Mouse (Mus musculus) hindbrain, embryonic 11.5 days (tissue): ENCODE results near the gene Vpreb2. TPM values are rescaled to one million over a fixed set of nuclear protein-coding genes. Genes with fewer than 3 reads are reported as not detected.
"Not testable (repeated sequence)": the region's sequence is repeated elsewhere in the genome, so short reads cannot be mapped to it uniquely, and the experiment has no call there.

Experiments
- ATAC-seq: fragments of 200-750 bp; cut with Nextera tagmentation; 2 replicates; pipeline ENCODE4 v1.8.0; 2017; ENCODE audit warnings: mild to moderate bottlenecking, moderate TSS enrichment, moderate library complexity; ENCODE audit not compliant: low FRiP score
- DNase-seq: peaks from one replicate; pipeline ENCODE4 v3.0.0-alpha.2; 2015; ENCODE audit warnings: low spot score
- H3K27ac ChIP-seq: fragments of 300-500 bp; sonication (generic); 2 replicates; pipeline ENCODE4 v1.5.1; 2014; ENCODE audit warnings: mild to moderate bottlenecking, low read depth, low read length
- H3K27me3 ChIP-seq: fragments of 300-500 bp; sonication (generic); 2 replicates; pipeline ENCODE4 v1.6.1; 2014; ENCODE audit warnings: mild to moderate bottlenecking, low read length, moderate library complexity, mixed read lengths; ENCODE audit not compliant: control insufficient read depth, insufficient read depth
- H3K36me3 ChIP-seq: fragments of 300-500 bp; sonication (generic); 2 replicates; pipeline ENCODE4 v1.6.1; 2014; ENCODE audit warnings: mild to moderate bottlenecking, low read length, moderate library complexity, mixed read lengths; ENCODE audit not compliant: control insufficient read depth, insufficient read depth
- H3K4me1 ChIP-seq: fragments of 300-500 bp; sonication (generic); replicated peaks from 2 replicates; pipeline ENCODE4 v1.6.1; 2014; ENCODE audit warnings: low read length, mixed read lengths; ENCODE audit not compliant: control insufficient read depth, insufficient read depth
- H3K4me2 ChIP-seq: fragments of 300-500 bp; sonication (generic); replicated peaks from 2 replicates; pipeline ENCODE4 v1.6.1; 2014; ENCODE audit warnings: mild to moderate bottlenecking, low read depth, low read length
- H3K4me3 ChIP-seq: fragments of 300-500 bp; sonication (generic); 2 replicates; pipeline ENCODE4 v1.5.1; 2014; ENCODE audit warnings: low read depth, low read length
- H3K9ac ChIP-seq: fragments of 300-500 bp; sonication (generic); 2 replicates; pipeline ENCODE4 v1.6.1; 2014; ENCODE audit warnings: low read depth, low read length
- H3K9me3 ChIP-seq: fragments of 300-500 bp; sonication (generic); 2 replicates; pipeline ENCODE4 v1.6.1; 2016; ENCODE audit warnings: low read length; ENCODE audit not compliant: control insufficient read depth
- WGBS: fragments of 180-500 bp; shearing (Covaris S2); extraction: QIAGEN DNeasy Blood & Tissue Kit; methylation state at CpG from one replicate; pipeline ENCODE4 v1.1.7; 2014; 5-methylcytosine and 5-hydroxymethylcytosine counted together
- polyA plus RNA-seq: library from polyadenylated mRNA; unstranded; fragments of >200 nt; fragmentation: Nextera tagmentation; extraction: Ambion mirVana; gene quantifications from 2 replicates; pipeline ENCODE4 v1.2.1, GENCODE M21; 2014

The Vpreb2 gene
- polyA plus RNA-seq, 1 experiment from 2014 or later, result not detected

- DNase-seq, H3K27me3 ChIP-seq, H3K9me3 ChIP-seq, H3K4me2 ChIP-seq, H3K36me3 ChIP-seq, H3K4me3 ChIP-seq, H3K4me1 ChIP-seq, ATAC-seq, H3K9ac ChIP-seq, H3K27ac ChIP-seq: not testable (repeated sequence)
- WGBS, result 64% methylated on average over 4 of the region's 4 CpGs
Measured at GRCm38 (mm10) chr16:18016482-18016881, 36.3 kb downstream of the Vpreb2 start.

- no peak for ATAC-seq
Measured at GRCm38 (mm10) chr16:18022780-18023557, 42.7 kb downstream of the Vpreb2 start.

GRCm38 (mm10) chr16:18027371-18027770 lies 47.1 kb downstream of the Vpreb2 start:
- no peak overlapping the region for H3K27ac ChIP-seq
- H3K9me3 ChIP-seq, result no peaks in the 10 kb centered on the region
- H3K27me3 ChIP-seq, result no peaks in the 10 kb centered on the region
- no peaks in the 10 kb centered on the region for H3K36me3 ChIP-seq
- H3K4me1 ChIP-seq, result no peaks in the 10 kb centered on the region
- DNase-seq (no peak), ATAC-seq (no peak)
- no peak overlapping the region for H3K4me2 ChIP-seq
- H3K4me3 ChIP-seq, result no peak overlapping the region
- H3K9ac ChIP-seq, result no peak overlapping the region
- WGBS, result 60% methylated on average over 2 of the region's 2 CpGs

More at GRCm38 (mm10) chr16:18022780-18023557, 42.7 kb downstream of the Vpreb2 start:
- no peaks in the 10 kb centered on the region for H3K4me1 ChIP-seq
- no peak for DNase-seq
- no peaks in the 10 kb centered on the region for H3K27me3 ChIP-seq
- no peak overlapping the region for H3K9ac ChIP-seq
- H3K27ac ChIP-seq, result no peak overlapping the region
- WGBS, result 78% methylated on average over 8 of the region's 8 CpGs
- no peak overlapping the region for H3K4me2 ChIP-seq
- no peaks in the 10 kb centered on the region for H3K9me3 ChIP-seq
- no peaks in the 10 kb centered on the region for H3K36me3 ChIP-seq
- H3K4me3 ChIP-seq, result no peak overlapping the region

Other genes with a start within 250 kb of the Vpreb2 start
- gene Med15, start 247.5 kb upstream of the Vpreb2 start, polyA plus RNA-seq, result 34.2 and 42.8 TPM in 2 replicates
- 44.8 and 45.0 TPM in 2 replicates for gene Klhl22, start 220.8 kb upstream of the Vpreb2 start, polyA plus RNA-seq
- gene Scarf2, start 183.1 kb upstream of the Vpreb2 start, polyA plus RNA-seq, result 6.4 and 7.2 TPM in 2 replicates
- gene B830017H08Rik, start 147.3 kb upstream of the Vpreb2 start, polyA plus RNA-seq, result 0.20 and 0.49 TPM in 2 replicates
- gene Car15, start 142.1 kb upstream of the Vpreb2 start, polyA plus RNA-seq, result 1.8 and 2.9 TPM in 2 replicates
- 0.15 and 0.29 TPM in 2 replicates for gene Gm20518, start 88.8 kb upstream of the Vpreb2 start, polyA plus RNA-seq
- 0.04 and 0.11 TPM in 2 replicates for gene Tssk1, start 86.2 kb upstream of the Vpreb2 start, polyA plus RNA-seq
- 72.9 and 75.7 TPM in 2 replicates for gene Dgcr2, start 81.9 kb upstream of the Vpreb2 start, polyA plus RNA-seq
- not detected in 2 replicates for gene Tssk2, start 81.8 kb upstream of the Vpreb2 start, polyA plus RNA-seq
- gene Ess2, start 69.1 kb upstream of the Vpreb2 start, polyA plus RNA-seq, result 38.3 and 40.5 TPM in 2 replicates
- gene Gsc2, start 65.4 kb upstream of the Vpreb2 start, polyA plus RNA-seq, result 0.17 TPM in 1 of 2 replicates, not detected in the other
- gene Slc25a1, start 52.2 kb upstream of the Vpreb2 start, polyA plus RNA-seq, result 114 and 118 TPM in 2 replicates
- 128 and 130 TPM in 2 replicates for gene Dgcr6, start 72.4 kb downstream of the Vpreb2 start, polyA plus RNA-seq
- gene Prodh, start 109.8 kb downstream of the Vpreb2 start, polyA plus RNA-seq, result 7.8 and 8.3 TPM in 2 replicates
- 3.3 and 3.4 TPM in 2 replicates for gene Rtn4r, start 147.2 kb downstream of the Vpreb2 start, polyA plus RNA-seq
- gene Ccdc188, start 237.5 kb downstream of the Vpreb2 start, polyA plus RNA-seq, result not detected in 2 replicates